Mouse (Mus musculus) liver, embryonic 12.5 days (tissue): ENCODE data around the gene Slc25a38. TPM values are rescaled to one million over a fixed set of nuclear protein-coding genes. Genes with fewer than 3 reads are reported as not detected.
"Not testable (repeated sequence)": the region's sequence is repeated elsewhere in the genome, so short reads cannot be mapped to it uniquely, and the experiment has no call there.

ENCODE experiments used
- ATAC-seq: fragments of 200-750 bp; cut with Nextera tagmentation; 2 replicates; pipeline ENCODE4 v1.8.0; 2017; ENCODE audit warnings: moderate number of reproducible peaks, mild to moderate bottlenecking, moderate library complexity
- H3K27ac ChIP-seq: fragments of 300-500 bp; sonication (generic); 2 replicates; pipeline ENCODE4 v1.5.1; 2016; ENCODE audit warnings: mild to moderate bottlenecking
- H3K27me3 ChIP-seq: fragments of 300-500 bp; sonication (generic); replicated peaks from 2 replicates; pipeline ENCODE4 v1.6.1; 2016; ENCODE audit warnings: mild to moderate bottlenecking, moderate library complexity
- H3K36me3 ChIP-seq: fragments of 300-500 bp; sonication (generic); 2 replicates; pipeline ENCODE4 v1.6.1; 2016; ENCODE audit warnings: mild to moderate bottlenecking, moderate library complexity
- H3K4me1 ChIP-seq: fragments of 300-500 bp; sonication (generic); 2 replicates; pipeline ENCODE4 v1.6.1; 2016
- H3K4me2 ChIP-seq: fragments of 300-500 bp; sonication (generic); 2 replicates; pipeline ENCODE4 v1.6.1; 2016; ENCODE audit warnings: mild to moderate bottlenecking, moderate library complexity
- H3K4me3 ChIP-seq: fragments of 300-500 bp; sonication (generic); 2 replicates; pipeline ENCODE4 v1.5.1; 2016; ENCODE audit warnings: mild to moderate bottlenecking, moderate library complexity
- H3K9ac ChIP-seq: fragments of 300-500 bp; sonication (generic); 2 replicates; pipeline ENCODE4 v1.6.1; 2016; ENCODE audit warnings: mild to moderate bottlenecking, moderate library complexity
- H3K9me3 ChIP-seq: fragments of 300-500 bp; sonication (generic); replicated peaks from 2 replicates; pipeline ENCODE4 v1.6.1; 2016; ENCODE audit warnings: mild to moderate bottlenecking, moderate library complexity
- WGBS: fragments of 180-500 bp; shearing (Covaris S2); methylation state at CpG from one replicate; pipeline ENCODE4 v1.1.7; 2016; ENCODE audit not compliant: insufficient replicate concordance; 5-methylcytosine and 5-hydroxymethylcytosine counted together
- polyA plus RNA-seq: library from polyadenylated mRNA; unstranded; fragments of >200 nt; fragmentation: Nextera tagmentation; extraction: Ambion mirVana; gene quantifications from 2 replicates; pipeline ENCODE4 v1.2.1, GENCODE M21; 2016

The Slc25a38 gene
- polyA plus RNA-seq, 1 experiment from 2014 or later, result 144 TPM

GRCm38 (mm10) chr9:120108953-120109352 lies 1.2 kb upstream of the Slc25a38 start:
- H3K36me3 ChIP-seq, H3K27me3 ChIP-seq, H3K4me3 ChIP-seq, ATAC-seq, H3K4me2 ChIP-seq, H3K9me3 ChIP-seq, H3K9ac ChIP-seq, H3K27ac ChIP-seq: not testable (repeated sequence)
- WGBS, result 83% methylated on average over 12 of the region's 12 CpGs
- H3K4me1 ChIP-seq, result peaks cover 34% of the 10 kb centered on the region

DNA sequence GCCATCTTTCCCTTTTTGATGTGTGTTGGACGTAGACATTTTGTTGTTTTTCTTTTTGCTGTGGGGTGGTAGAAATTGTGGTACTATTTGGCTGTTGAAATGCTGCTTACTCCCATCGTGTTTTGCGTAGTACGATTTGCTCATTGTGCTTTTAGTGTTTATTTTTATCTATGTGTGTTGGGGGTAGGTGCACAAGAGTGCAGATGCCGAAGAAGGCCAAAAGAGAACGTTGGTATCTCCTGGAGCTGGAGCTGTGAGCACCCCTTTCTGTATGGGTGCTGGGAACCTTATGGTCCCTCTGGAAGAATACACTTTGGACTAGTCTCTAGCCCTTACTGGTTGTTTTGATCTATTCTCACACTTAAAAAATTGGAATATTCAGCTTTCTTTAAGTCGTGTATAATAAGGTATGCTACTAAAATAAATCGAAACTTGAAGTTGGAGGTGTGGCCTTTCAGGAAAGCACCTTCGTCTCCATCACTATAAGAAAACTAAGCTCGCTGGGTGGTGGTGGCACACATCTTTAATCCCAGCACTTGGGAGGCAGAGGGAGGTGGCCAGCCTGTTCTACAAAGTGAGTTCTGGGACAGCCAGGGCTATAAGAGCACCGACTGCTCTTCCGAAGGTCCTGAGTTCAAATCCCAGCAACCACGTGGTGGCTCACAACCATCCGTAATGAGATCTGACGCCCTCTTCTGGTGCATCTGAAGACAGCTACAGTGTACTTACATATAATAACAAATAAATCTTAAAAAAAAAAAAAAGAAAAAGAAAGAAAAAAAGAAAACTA lies 1.2 kb downstream of the Slc25a38 start:
- Histone ChIP-seq H3K27me3 (no peaks in the 10 kb centered on the region), H3K9ac (peak overlapping the region; percentile 88), H3K27ac (peak overlapping the region; percentile 99), H3K4me2 (peak overlapping the region; percentile 94), H3K4me3 (peak overlapping the region; percentile 85), H3K36me3 (0 out of 2 replicates have a peak, but pooled peaks cover 2% of the 10 kb centered on the region), H3K9me3 (no peaks in the 10 kb centered on the region), H3K4me1 (peaks cover 55% of the 10 kb centered on the region)
- ATAC-seq, result no peak
- WGBS, result 58% methylated on average over 15 of the region's 15 CpGs

GRCm38 (mm10) chr9:120112472-120112871 lies 2.3 kb downstream of the Slc25a38 start:
- peak overlapping the region; percentile 94 for H3K4me2 ChIP-seq
- H3K4me3 ChIP-seq, result peak overlapping the region; percentile 36
- peak overlapping the region; percentile 73 for H3K9ac ChIP-seq
- H3K9me3 ChIP-seq, result no peaks in the 10 kb centered on the region
- H3K27ac ChIP-seq, result peak overlapping the region; percentile 99
- 36% methylated on average over 6 of the region's 6 CpGs for WGBS
- peak; percentile 33 for ATAC-seq
- no peaks in the 10 kb centered on the region for H3K27me3 ChIP-seq
- peaks cover 13% of the 10 kb centered on the region for H3K36me3 ChIP-seq
- H3K4me1 ChIP-seq, result peaks cover 66% of the 10 kb centered on the region

DNA sequence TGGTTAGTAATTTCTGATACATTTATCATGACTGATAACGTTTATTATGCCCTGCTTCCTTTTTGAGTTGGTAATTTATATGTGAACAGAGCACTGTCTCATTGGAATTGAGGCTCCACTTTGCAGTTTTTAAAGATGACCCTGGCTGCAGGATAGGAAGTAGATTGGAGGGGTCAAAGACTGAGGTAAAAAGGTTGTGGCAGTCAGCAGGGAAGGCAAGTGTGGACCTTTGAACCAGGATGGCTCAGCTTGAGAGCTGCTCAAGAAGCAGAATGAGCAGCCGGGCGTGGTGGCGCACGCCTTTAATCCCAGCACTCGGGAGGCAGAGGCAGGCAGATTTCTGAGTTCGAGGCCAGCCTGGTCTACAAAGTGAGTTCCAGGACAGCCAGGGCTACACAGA lies 3.3 kb downstream of the Slc25a38 start:
- Histone ChIP-seq H3K4me2 (peak overlapping the region; percentile 94), H3K4me3 (peak overlapping the region; percentile 63), H3K27me3 (no peaks in the 10 kb centered on the region), H3K4me1 (peaks cover 75% of the 10 kb centered on the region), H3K27ac (peak overlapping the region; percentile 99), H3K9ac (peak overlapping the region; percentile 73; the same call in 1 of the 2 replicates), H3K36me3 (peaks cover 23% of the 10 kb centered on the region), H3K9me3 (no peaks in the 10 kb centered on the region)
- WGBS, result 67% methylated on average over 7 of the region's 7 CpGs
- no peak for ATAC-seq

DNA sequence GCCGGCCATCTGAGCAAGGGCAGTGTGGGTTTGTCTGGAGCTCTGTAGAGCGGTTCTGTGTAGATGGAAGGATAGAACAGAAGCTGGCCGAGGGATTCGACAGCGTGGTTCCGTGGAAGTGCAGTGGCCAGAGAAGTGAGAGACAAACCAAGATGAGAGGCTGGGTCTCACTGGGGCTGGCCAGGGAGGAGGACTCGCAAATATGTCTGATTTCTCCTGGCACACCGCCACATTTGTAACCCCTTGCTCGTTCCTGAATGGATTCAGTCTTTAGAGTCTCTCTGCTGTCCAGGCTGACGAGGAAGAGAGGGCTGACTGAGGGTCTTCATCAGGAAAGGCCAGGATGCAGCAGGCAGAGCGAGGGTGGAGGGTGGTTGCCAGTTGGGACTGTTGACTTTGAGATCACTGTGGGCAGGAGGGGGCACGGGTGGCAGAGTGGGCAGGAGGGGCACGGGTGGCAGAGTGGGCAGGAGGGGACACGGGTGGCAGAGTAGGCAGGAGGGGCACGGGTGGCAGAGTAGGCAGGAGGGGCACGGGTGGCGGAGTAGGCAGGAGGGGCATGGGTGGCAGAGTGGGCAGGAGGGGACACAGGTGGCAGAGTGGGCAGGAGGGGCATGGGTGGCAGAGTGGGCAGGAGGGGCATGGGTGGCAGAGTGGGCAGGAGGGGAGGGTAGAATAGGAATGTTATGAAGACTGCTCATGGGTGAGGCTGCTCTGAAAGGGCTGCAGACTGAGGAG lies 4.0 kb downstream of the Slc25a38 start:
- ATAC-seq, result no peak
- Histone ChIP-seq H3K9ac (peak overlapping the region; percentile 87), H3K4me2 (peak overlapping the region; percentile 94), H3K4me3 (peak overlapping the region; percentile 63), H3K36me3 (peaks cover 31% of the 10 kb centered on the region), H3K4me1 (peaks cover 83% of the 10 kb centered on the region), H3K9me3 (no peaks in the 10 kb centered on the region), H3K27ac (peak overlapping the region; percentile 99), H3K27me3 (no peaks in the 10 kb centered on the region)
- 74% methylated on average over 17 of the region's 17 CpGs for WGBS

- Histone ChIP-seq H3K27me3 (no peaks in the 10 kb centered on the region), H3K9ac (peak overlapping the region; percentile 87), H3K4me2 (peak overlapping the region; percentile 94), H3K27ac (peak overlapping the region; percentile 99), H3K9me3 (no peaks in the 10 kb centered on the region), H3K36me3 (peaks cover 36% of the 10 kb centered on the region), H3K4me3 (peak overlapping the region; percentile 63), H3K4me1 (peaks cover 88% of the 10 kb centered on the region)
- WGBS, result 20% methylated on average over 2 of the region's 2 CpGs
- ATAC-seq, result peak; percentile 53
Observed at GRCm38 (mm10) chr9:120114789-120115151, 4.6 kb downstream of the Slc25a38 start.

DNA sequence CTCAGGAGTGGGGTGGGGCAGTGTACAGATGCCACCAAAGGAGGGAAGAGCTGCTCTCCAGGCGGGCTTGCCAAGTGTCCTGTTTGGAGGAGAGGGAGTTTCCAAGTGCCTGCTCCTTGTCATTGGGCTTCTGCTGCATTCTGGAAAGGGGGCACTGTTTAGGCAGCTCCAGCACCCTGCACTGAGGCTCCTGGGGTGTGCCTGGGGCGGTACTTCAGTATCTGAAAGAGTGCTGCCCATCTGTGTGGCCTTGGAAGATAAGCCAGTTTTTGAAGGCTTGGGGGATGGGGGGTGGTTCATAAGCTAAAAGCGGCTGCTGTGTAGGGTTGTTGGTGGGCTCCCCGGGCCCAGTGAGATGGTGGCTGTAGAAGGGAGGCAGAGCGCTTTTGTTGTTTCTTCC lies 5.4 kb downstream of the Slc25a38 start:
- Histone ChIP-seq H3K4me2 (peak overlapping the region; percentile 94), H3K9ac (peak overlapping the region; percentile 87), H3K4me1 (peaks cover 94% of the 10 kb centered on the region), H3K9me3 (no peaks in the 10 kb centered on the region), H3K27ac (peak overlapping the region; percentile 99), H3K27me3 (no peaks in the 10 kb centered on the region), H3K36me3 (peaks cover 44% of the 10 kb centered on the region), H3K4me3 (peak overlapping the region; percentile 63)
- WGBS, result 21% methylated on average over 5 of the region's 5 CpGs
- ATAC-seq, result peak; percentile 84

DNA sequence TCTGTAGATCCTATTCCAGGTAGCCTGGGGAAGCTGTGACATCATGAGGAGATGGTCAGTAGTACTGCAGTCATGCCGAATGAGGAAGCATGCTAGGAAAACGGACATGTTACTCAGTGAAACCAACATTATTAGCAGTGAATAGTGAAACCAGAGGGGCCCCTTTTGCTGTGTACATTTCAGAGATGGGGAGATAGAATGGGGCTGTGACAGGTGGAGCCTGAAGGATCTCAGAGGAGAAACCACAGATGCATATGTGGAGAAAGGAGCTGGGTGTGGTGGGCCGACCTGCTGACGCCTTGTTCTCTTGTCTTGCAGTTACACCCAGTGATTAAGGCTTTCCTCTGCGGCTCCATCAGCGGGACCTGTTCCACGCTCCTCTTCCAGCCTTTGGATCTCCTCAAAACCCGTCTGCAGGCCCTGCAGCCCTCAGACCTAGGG lies 6.0 kb downstream of the Slc25a38 start:
- Histone ChIP-seq H3K4me1 (peaks cover 96% of the 10 kb centered on the region), H3K4me2 (peak overlapping the region; percentile 94), H3K27ac (peak overlapping the region; percentile 99), H3K9me3 (no peaks in the 10 kb centered on the region), H3K36me3 (peaks cover 51% of the 10 kb centered on the region), H3K27me3 (no peaks in the 10 kb centered on the region), H3K4me3 (peak overlapping the region; percentile 63), H3K9ac (peak overlapping the region; percentile 87)
- 31% methylated on average over 8 of the region's 8 CpGs for WGBS
- ATAC-seq, result peak; percentile 72

DNA sequence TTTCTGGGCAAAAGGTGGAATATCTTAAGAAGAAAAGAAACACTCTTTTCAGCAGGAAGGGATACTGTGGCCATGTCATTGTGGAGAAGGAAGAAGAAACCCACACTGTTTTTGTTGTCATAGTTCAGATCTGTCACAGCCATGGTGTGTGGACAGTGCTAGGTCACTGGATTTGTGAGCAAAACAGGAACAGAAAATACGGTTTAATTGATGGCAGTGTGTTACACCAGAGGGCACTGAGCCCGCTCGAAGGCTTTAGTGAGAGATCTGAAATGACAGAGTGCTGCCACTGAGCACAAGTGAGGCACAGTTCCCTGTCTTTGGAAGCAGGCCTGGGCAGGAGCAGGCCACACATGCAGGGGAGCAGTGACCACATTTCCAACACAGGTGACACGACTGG lies 8.0 kb downstream of the Slc25a38 start:
- Histone ChIP-seq H3K4me3 (peak overlapping the region; percentile 63; the same call in 1 of the 2 replicates), H3K9ac (peak overlapping the region; percentile 87), H3K4me1 (peaks cover 86% of the 10 kb centered on the region), H3K9me3 (no peaks in the 10 kb centered on the region), H3K4me2 (peak overlapping the region; percentile 94), H3K27me3 (no peaks in the 10 kb centered on the region), H3K27ac (peak overlapping the region; percentile 99), H3K36me3 (peaks cover 68% of the 10 kb centered on the region)
- no peak for ATAC-seq
- 76% methylated on average over 4 of the region's 4 CpGs for WGBS

GRCm38 (mm10) chr9:120120503-120120902 lies 10.3 kb downstream of the Slc25a38 start:
- Histone ChIP-seq H3K36me3 (peaks cover 85% of the 10 kb centered on the region), H3K4me1 (peaks cover 65% of the 10 kb centered on the region), H3K27ac (peak overlapping the region; percentile 52), H3K4me2 (peak overlapping the region; percentile 94; the same call in 1 of the 2 replicates), H3K27me3 (no peaks in the 10 kb centered on the region), H3K9ac (peak overlapping the region; percentile 25), H3K9me3 (no peaks in the 10 kb centered on the region), H3K4me3 (no peak overlapping the region)
- no peak for ATAC-seq
- WGBS, result 90% methylated on average over 7 of the region's 7 CpGs

GRCm38 (mm10) chr9:120126868-120127267 lies 16.7 kb downstream of the Slc25a38 start:
- peak overlapping the region; percentile 99 for H3K4me3 ChIP-seq
- peak overlapping the region; percentile 96 for H3K27ac ChIP-seq
- peak overlapping the region; percentile 93 for H3K4me2 ChIP-seq
- no peaks in the 10 kb centered on the region for H3K9me3 ChIP-seq
- WGBS, result 36% methylated on average over 11 of the region's 11 CpGs
- no peaks in the 10 kb centered on the region for H3K27me3 ChIP-seq
- ATAC-seq, result peak; percentile 4; the same call in 1 of the 2 replicates
- peaks cover 66% of the 10 kb centered on the region for H3K36me3 ChIP-seq
- peak overlapping the region; percentile 100 for H3K9ac ChIP-seq
- H3K4me1 ChIP-seq, result peaks cover 57% of the 10 kb centered on the region
